Mouse (Mus musculus) thymus, adult 2 months (tissue): ENCODE data around the gene C130074G19Rik.

Source experiments
- CTCF ChIP-seq: fragments of 200-500 bp; IDR thresholded peaks from 2 replicates; pipeline ENCODE4 v1.5.1; 2012; ENCODE audit warnings: mild to moderate bottlenecking, control low read depth, low read length, moderate library complexity, borderline replicate concordance; ENCODE audit not compliant: control insufficient read depth, poor library complexity, insufficient read depth; ENCODE audit errors: extremely low read depth
- POLR2A ChIP-seq: fragments of 200-500 bp; IDR thresholded peaks from 2 replicates; pipeline ENCODE4 v1.6.1; 2012; ENCODE audit warnings: mild to moderate bottlenecking, low read length, control low read depth, moderate library complexity; ENCODE audit not compliant: control insufficient read depth, poor library complexity, insufficient read depth; ENCODE audit errors: extremely low read depth

DNA sequence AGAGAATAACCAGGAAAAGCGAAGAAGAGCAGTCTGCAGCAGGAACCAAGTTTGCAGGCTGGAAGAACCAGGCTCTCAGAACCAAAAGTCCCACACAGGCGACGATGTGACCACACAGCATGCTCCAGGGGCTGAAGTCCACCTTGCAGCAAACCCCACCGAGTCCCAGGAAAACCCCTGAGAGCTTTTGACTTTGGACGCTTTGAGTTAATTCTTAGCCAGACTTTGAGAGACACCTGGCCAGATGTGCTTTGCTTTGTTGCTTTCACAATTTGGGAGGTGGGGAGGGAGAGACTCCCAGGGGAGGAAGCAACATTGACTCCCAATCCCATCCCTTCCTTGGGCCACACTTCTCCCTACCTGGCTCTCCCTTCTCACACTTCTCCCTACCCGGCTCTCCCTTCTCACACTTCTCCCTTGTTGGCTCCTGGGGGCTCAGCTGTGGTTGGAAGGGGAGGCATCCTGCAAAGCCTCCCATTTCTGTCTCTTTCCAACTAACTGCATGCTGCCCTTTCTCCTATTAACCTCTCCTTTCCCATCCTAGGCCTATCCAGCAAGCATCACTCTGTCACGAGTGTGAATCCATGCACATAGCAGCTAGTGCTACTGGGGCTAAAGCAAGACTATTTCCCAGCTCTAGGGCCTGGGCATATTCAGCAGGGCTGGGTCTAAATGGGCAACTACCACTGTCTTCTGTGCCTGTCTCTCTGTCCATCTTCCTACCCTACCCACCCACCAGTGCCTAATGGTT is 10.8 kb downstream of the C130074G19Rik start:
- no peak for TF ChIP-seq POLR2A
- TF ChIP-seq CTCF, result no peak
